Mouse (Mus musculus): ENCODE measurements around the gene Zmym6. TPM values are rescaled to one million over a fixed set of nuclear protein-coding genes. Genes with fewer than 3 reads are reported as not detected.

Gene Zmym6
- total RNA-seq, 2 experiments from 2014 or later, result 45.2 to 51.2 TPM

DNA sequence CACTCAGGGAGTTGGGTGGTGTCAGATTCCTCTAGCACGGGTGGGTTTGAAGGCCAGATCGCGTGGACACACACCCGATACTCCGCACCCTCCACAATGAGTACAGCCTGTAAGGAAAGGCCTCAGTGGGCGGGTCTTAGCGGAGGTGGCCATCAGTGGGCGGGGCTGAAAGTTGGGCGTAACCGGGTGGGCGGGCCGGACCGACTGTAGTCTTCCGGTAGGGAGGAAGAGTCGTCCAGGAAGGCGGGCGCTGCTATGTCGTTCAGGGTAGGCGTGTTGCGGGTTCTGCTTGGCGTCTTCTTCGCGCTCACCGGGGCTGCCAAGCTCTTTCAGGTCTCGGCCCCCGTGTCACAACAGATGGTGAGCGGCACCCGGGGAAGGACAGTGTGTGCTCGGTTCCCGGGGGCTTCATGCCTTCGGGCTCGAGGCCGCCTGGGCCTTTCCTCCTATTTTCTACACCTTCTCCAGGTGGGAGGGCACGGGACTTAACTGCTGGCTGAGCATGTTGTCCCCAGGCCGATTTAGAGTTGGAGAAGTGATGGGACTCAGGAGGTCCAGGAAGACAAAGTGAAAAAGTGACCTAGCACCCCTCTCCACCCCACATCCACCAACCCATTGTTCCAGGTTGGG, 48.8 kb downstream of the Zmym6 start:
- DNase-seq, result peak; percentile 31 to 41

- no peak for DNase-seq
These were observed 57.5 kb downstream of the Zmym6 start for GRCm38 (mm10) chr4:127134687-127135086.

GRCm38 (mm10) chr4:127137591-127137990, 60.4 kb downstream of the Zmym6 start:
- no peak for DNase-seq

GRCm38 (mm10) chr4:127138486-127138885, 61.3 kb downstream of the Zmym6 start:
- no peak for DNase-seq

GRCm38 (mm10) chr4:127150031-127150430, 72.8 kb downstream of the Zmym6 start:
- no peak for DNase-seq

GRCm38 (mm10) chr4:127153345-127153744, 76.2 kb downstream of the Zmym6 start:
- DNase-seq, result no peak

DNA sequence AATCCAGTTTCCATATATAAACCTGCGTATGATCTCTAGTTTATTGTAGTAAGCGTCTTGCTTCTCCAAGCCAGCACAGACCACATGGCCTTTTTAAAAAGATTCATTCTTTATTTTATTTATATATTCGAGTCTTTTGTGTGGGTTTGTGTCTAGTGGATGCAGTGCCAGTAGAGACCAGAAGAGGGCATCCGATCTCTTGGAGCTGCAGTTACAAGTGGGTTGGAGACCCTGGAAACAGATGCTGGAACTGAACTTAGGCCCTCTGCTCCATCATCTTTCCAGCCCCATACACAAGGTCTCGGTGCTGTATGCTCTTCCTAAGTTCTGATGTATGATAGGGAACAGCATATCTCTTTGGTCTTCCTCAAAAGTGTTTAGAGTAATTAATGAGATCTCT, 78.6 kb downstream of the Zmym6 start:
- no peak for DNase-seq

DNA sequence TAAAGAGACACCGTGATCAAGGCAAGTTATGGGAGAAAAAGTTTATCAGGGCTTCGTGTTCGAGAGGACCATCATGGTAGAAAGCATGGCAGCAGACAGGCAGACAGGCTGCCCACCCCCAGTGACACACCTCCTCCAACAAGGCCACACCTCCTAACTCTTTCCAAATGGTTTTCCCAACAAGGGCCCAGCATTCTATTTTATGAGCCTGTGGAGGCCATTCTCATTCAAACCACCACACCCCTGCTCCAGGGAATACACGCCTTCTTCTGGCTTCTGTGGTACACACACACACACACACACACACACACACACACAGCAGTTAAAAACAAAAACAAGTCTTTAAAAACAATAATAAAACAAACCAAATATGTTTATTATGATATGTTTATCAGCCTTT, 80.6 kb downstream of the Zmym6 start:
- DNase-seq, result no peak

GRCm38 (mm10) chr4:127163926-127164325, 86.7 kb downstream of the Zmym6 start:
- DNase-seq, result no peak

DNA sequence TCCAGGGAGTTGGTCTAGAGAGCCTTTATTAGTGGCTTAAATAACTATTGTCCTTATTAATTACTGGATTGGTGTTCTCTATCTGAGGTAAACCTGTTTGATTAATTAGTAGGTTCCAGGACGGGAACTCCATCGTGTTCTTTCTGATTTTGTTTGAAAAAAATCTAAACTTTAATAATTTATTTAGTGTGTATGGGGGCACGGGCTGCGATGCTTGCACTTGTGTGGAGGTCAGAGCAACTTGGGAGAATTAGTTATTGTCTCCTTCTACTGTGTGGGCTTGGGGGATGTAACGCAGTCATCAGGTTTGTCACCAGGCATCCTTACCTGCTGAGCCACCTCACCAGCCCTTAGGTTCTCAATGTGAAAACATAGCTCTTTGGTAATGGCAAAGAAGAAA, 89.9 kb downstream of the Zmym6 start:
- no peak for DNase-seq

DNA sequence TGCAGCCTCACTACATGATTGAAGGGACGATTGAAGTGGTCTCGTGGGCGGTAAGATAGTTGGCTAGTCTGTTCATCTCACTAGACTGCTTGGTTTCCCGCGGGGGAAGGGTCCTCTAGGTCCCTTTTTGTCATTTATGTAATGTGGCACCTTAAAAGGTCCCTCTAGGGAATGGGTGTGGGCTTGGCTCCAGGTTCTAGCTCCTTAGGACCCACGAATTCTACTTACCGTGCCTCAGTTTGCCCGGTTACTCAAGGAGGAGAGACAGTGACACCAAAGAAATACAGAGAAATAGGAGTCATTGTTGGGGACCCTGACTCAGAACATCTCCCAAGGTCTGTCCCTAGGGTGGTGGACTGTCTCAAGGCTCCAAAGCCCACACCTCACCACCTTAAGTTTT, 90.5 kb downstream of the Zmym6 start:
- DNase-seq, result no peak

- DNase-seq, result peak; percentile 67 to 73
These were observed 91.2 kb downstream of the Zmym6 start for GRCm38 (mm10) chr4:127168211-127168913.

DNA sequence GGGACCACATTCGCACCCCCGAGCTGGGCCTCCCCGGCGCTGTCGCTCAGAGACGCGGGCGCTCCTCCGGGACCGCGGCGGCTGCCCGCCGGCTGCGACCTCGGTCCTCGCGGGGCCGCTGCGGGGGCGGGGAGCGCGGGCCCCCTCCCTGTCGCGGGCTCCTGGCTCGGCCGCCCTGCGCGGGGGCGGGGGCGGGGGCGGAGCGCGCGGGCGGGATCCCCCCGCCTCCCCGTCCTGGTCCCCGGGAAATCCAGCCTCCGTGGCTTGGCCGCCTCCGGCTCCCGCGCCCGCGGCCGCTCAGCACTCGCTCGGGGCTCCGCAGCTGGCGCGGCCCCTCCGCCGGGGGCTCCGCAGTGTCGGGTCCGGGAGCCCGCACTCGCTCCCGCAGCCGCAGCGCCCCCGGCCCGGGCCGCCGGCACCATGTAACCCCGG, 91.7 kb downstream of the Zmym6 start, which contains the start of gene Dlgap3:
Dlgap3 (plus strand) TSS at position 291 of the 432 bp plus-strand sequence.
- DNase-seq, result no peak

DNA sequence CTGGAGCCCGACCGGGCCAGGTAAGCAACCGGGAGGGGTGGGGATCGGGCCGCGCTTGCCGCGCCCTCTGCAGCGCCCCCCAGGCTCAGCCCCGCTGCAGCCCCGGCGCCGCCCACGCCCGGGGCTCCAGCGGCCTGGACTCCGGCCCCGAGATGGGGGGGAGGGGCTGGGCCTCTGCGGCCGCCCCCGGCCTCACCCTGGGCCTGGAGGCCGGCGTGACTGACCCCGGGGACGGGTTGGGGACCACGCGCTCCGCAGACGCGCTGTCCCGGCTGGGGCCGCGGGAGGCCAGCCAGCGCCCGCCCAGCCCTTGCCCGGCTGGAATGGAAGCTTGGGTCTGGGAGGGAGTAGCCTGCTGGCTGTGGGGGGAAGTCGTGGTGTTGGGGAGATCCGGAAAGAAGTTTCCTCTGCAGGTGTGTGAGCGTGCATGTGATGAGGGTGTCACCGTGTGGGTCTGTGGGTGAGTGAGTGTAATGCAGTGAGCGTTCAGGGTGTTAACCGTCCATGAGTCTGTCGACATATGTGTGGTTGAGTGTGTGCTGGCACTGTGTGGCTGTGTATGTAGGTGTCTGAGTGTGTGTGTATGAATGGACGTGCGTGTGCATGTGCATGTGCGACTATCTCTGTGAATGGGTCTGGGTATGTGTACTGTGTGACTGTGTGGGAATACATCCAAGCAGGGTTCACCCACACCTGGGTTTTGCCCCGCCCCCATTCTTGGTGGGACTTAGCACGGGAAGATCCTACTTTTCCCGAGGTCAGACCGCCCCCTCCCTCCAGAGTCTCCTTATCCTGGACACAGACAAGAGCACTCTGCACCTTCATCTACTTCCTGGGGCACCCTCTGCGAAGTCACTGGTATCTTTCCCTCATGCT, 92.4 kb downstream of the Zmym6 start:
- no peak for DNase-seq

- no peak for DNase-seq
These were observed 93.7 kb downstream of the Zmym6 start for GRCm38 (mm10) chr4:127170866-127171265.

DNA sequence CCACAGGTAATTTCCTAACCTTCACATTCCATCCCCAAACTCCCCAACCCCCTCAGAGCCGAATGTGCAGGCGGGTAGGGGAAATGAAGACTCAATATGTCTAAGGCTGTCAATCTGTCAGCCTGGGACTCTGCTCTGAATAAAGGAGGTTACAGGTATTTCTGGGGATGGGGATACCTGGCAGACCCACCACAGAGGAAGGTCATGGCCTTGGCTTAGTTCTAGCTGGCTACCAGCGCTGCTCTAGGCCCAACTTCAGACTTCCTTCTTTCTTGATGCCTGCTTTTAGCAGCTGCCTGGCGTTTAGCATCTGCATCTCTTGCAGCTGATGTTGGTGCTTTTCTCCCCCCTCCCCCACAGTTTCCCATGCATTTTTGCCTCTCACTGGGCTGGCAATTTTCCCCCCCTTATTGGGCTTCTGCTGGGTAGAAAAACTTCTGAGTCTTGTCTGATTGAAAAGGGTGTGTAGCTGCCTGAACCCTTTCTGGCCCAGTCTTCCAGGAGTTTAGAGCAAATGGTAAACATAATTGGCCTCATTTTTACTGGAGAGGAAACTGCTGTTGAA, 94.2 kb downstream of the Zmym6 start:
- DNase-seq, result no peak

DNA sequence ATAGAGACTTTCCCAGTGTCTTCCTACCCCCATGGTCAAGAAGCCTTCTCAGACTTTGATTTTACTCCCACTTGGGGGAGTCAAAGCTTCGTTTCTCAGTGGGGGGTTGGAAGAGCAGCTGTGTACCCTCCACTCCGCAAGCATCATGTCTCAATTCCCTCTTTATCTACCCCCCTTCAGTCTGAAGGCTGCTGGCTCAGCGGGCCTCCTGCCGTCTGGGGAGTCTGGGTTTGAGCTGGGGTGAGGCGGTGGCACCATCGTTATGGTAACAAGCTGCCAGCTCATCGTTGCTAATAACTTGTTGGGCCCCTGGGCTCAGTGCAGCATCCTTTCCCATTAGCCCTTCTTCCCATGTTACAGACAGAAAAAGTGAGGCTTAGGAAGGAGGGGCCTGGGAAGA, 94.9 kb downstream of the Zmym6 start:
- no peak for DNase-seq

- no peak for DNase-seq
These were observed 95.4 kb downstream of the Zmym6 start for GRCm38 (mm10) chr4:127172614-127173013.

GRCm38 (mm10) chr4:127173461-127173860, 96.3 kb downstream of the Zmym6 start:
- DNase-seq, result no peak

All from layer of hippocampus, postnatal 36 days (tissue).